Mouse (Mus musculus) thymus, adult 2 months (tissue): ENCODE measurements around the gene Tuba3a.

Experiments
- CTCF ChIP-seq: fragments of 200-500 bp; IDR thresholded peaks from 2 replicates; pipeline ENCODE4 v1.5.1; 2012; ENCODE audit warnings: mild to moderate bottlenecking, control low read depth, low read length, moderate library complexity, borderline replicate concordance; ENCODE audit not compliant: control insufficient read depth, poor library complexity, insufficient read depth; ENCODE audit errors: extremely low read depth
- POLR2A ChIP-seq: fragments of 200-500 bp; IDR thresholded peaks from 2 replicates; pipeline ENCODE4 v1.6.1; 2012; ENCODE audit warnings: mild to moderate bottlenecking, low read length, control low read depth, moderate library complexity; ENCODE audit not compliant: control insufficient read depth, poor library complexity, insufficient read depth; ENCODE audit errors: extremely low read depth

- TF ChIP-seq POLR2A (no peak), CTCF (no peak)
Observed at GRCm38 (mm10) chr6:125244551-125244950, 41.3 kb downstream of the Tuba3a start.
